In genomic region chr14:59543956-59544355, GRCm38 (mm10) we compare ENCODE assay signal across 20 mouse cellular contexts. TPM values are rescaled to one million over a fixed set of nuclear protein-coding genes. Genes with fewer than 3 reads are reported as not detected.
A peak's percentile ranks its signal among the peaks of the same experiment; 100 is the strongest.
DNase-seq lines count a peak whose midpoint lies in the region; ATAC-seq and TF ChIP-seq lines count a peak whose summit lies in the region.
"Had no signal": no experiment of that assay in that cellular context is flagged by ENCODE, and none has a peak within 500 bp of the region (broad histone marks: within the 10 kb centered on the region; RNA-seq: fewer than 3 reads in every experiment).

No protein-coding gene starts in this region.

- no peaks in the 10 kb centered on the region for H3K27me3 ChIP-seq in embryonic facial prominence, embryonic 14.5 days (replicated peaks; ENCODE audit: control insufficient read depth, insufficient read depth, low read length)
- no peaks in the 10 kb centered on the region for H3K27me3 ChIP-seq in embryonic facial prominence, embryonic 10.5 days (replicated peaks; ENCODE audit: low read depth, poor library complexity, severe bottlenecking)
- no peaks in the 10 kb centered on the region for H3K27me3 ChIP-seq in heart, embryonic 11.5 days (ENCODE audit: control insufficient read depth, insufficient read depth, low read length)
- H3K27me3 ChIP-seq in lung, embryonic 15.5 days = no peaks in the 10 kb centered on the region
- H3K27me3 ChIP-seq in liver, postnatal 0 days (ENCODE audit: insufficient read depth, low read length) = no peaks in the 10 kb centered on the region
- H3K27me3 ChIP-seq: forebrain, embryonic 12.5 days; limb, embryonic 12.5 days; neural tube, embryonic 15.5 days had no signal

- no peaks in the 10 kb centered on the region for H3K9me3 ChIP-seq in embryonic facial prominence, embryonic 14.5 days (ENCODE audit: control insufficient read depth, low read length)
- no peaks in the 10 kb centered on the region for H3K9me3 ChIP-seq in embryonic facial prominence, embryonic 10.5 days
- no peaks in the 10 kb centered on the region for H3K9me3 ChIP-seq in heart, embryonic 11.5 days (replicated peaks; ENCODE audit: control insufficient read depth, low read length)
- no peaks in the 10 kb centered on the region for H3K9me3 ChIP-seq in lung, embryonic 15.5 days
- no peaks in the 10 kb centered on the region for H3K9me3 ChIP-seq in liver, postnatal 0 days (ENCODE audit: low read length)
- H3K9me3 ChIP-seq: forebrain, embryonic 12.5 days; limb, embryonic 12.5 days; neural tube, embryonic 15.5 days had no signal

- peaks cover 4% of the 10 kb centered on the region; the same call in 1 of the 2 replicates for H3K36me3 ChIP-seq in embryonic facial prominence, embryonic 14.5 days (ENCODE audit: control insufficient read depth, insufficient read depth, low read length)
- 0 out of 2 replicates have a peak, but pooled peaks cover 4% of the 10 kb centered on the region for H3K36me3 ChIP-seq in embryonic facial prominence, embryonic 10.5 days (replicated peaks)
- no peaks in the 10 kb centered on the region for H3K36me3 ChIP-seq in heart, embryonic 11.5 days (ENCODE audit: control insufficient read depth, insufficient read depth, low read length)
- no peaks in the 10 kb centered on the region for H3K36me3 ChIP-seq in lung, embryonic 15.5 days
- H3K36me3 ChIP-seq in liver, postnatal 0 days (replicated peaks; ENCODE audit: insufficient read depth, low read length) = peaks cover 12% of the 10 kb centered on the region; the same call in 1 of the 2 replicates
- H3K36me3 ChIP-seq: forebrain, embryonic 12.5 days; neural tube, embryonic 15.5 days had no signal

- no peak for TF ChIP-seq CTCF in lung, adult 2 months (IDR thresholded peaks at IDR 0.05; ENCODE audit: insufficient read depth, low read length)
- no peak for TF ChIP-seq CTCF in liver, postnatal 0 days (IDR thresholded peaks at IDR 0.05; ENCODE audit: low read depth)

- 56% methylated on average over 5 of the region's 5 CpGs for WGBS in embryonic facial prominence, embryonic 14.5 days
- WGBS in embryonic facial prominence, embryonic 10.5 days = 78% methylated on average over 5 of the region's 5 CpGs
- WGBS in heart, embryonic 11.5 days (ENCODE audit: insufficient replicate concordance) = 77% methylated on average over 5 of the region's 5 CpGs
- 70% methylated on average over 5 of the region's 5 CpGs for WGBS in lung, embryonic 15.5 days
- WGBS in lung, adult 2 months = 60% methylated on average over 5 of the region's 5 CpGs
- 73% methylated on average over 5 of the region's 5 CpGs for WGBS in liver, postnatal 0 days (ENCODE audit: insufficient replicate concordance)

- ATAC-seq in embryonic facial prominence, embryonic 14.5 days (ENCODE audit: low read depth) = no peak
- no peak for ATAC-seq in heart, embryonic 11.5 days (replicated peaks; ENCODE audit: insufficient number of reproducible peaks, low FRiP score, low TSS enrichment)
- ATAC-seq in lung, embryonic 15.5 days (ENCODE audit: borderline replicate concordance, extremely low read depth, low FRiP score, low TSS enrichment) = no peak
- no peak for ATAC-seq in liver, postnatal 0 days
- ATAC-seq: activated CD4-positive, CD25-positive, alpha-beta regulatory T cell, adult 4 months; midbrain, embryonic 16.5 days had no signal

- H3K27ac ChIP-seq in embryonic facial prominence, embryonic 14.5 days (replicated peaks; ENCODE audit: low read depth, low read length) = no peak overlapping the region; the same call in 1 of the 2 replicates
- H3K27ac ChIP-seq in embryonic facial prominence, embryonic 10.5 days (replicated peaks) = no peak overlapping the region
- H3K27ac ChIP-seq in heart, embryonic 11.5 days (ENCODE audit: low read depth, low read length) = no peak overlapping the region
- H3K27ac ChIP-seq in lung, embryonic 15.5 days = peak overlapping the region; percentile 6; the same call in 1 of the 2 replicates
- H3K27ac ChIP-seq in liver, postnatal 0 days (ENCODE audit: low read depth) = peak overlapping the region; percentile 51
- H3K27ac ChIP-seq: forebrain, embryonic 12.5 days; limb, embryonic 12.5 days; neural tube, embryonic 15.5 days had no signal

- no peak for TF ChIP-seq EP300 in liver, postnatal 0 days (IDR thresholded peaks at IDR 0.05; ENCODE audit: low read depth)

- peak; percentile 36 for DNase-seq in embryonic facial prominence, embryonic 14.5 days (ENCODE audit: low spot score)
- no peak for DNase-seq in embryonic facial prominence, embryonic 10.5 days (ENCODE audit: low spot score)
- peak; percentile 32 to 42 for DNase-seq in heart, adult 9 months (ENCODE audit: low spot score in 2 of 2)
- no peak for DNase-seq in lung, adult 2 months
- no peak for DNase-seq in liver, postnatal 0 days
- DNase-seq in urinary bladder, adult 2 months (ENCODE audit: low spot score) = no peak
- DNase-seq: adrenal gland, postnatal 36 days; cerebellum, adult 18-20 months; cerebellum, postnatal 36 days; gastrocnemius, postnatal 25 days; kidney, adult 9 months; kidney, postnatal 4 days; lung, embryonic 14.5 days had no signal

- H3K9ac ChIP-seq in embryonic facial prominence, embryonic 14.5 days (ENCODE audit: low read depth, low read length) = no peak overlapping the region
- H3K9ac ChIP-seq in heart, embryonic 11.5 days (ENCODE audit: low read depth, low read length) = no peak overlapping the region
- no peak overlapping the region for H3K9ac ChIP-seq in lung, embryonic 15.5 days
- no peak overlapping the region for H3K9ac ChIP-seq in liver, postnatal 0 days (replicated peaks)
- H3K9ac ChIP-seq: forebrain, embryonic 12.5 days; limb, embryonic 12.5 days; lung, embryonic 14.5 days; neural tube, embryonic 15.5 days had no signal

- no peak for TF ChIP-seq POLR2A in lung, adult 2 months (IDR thresholded peaks at IDR 0.05; ENCODE audit: borderline replicate concordance, extremely low read depth, low read depth, low read length)

- no peak overlapping the region for H3K4me2 ChIP-seq in embryonic facial prominence, embryonic 14.5 days (ENCODE audit: low read depth, low read length)
- no peak overlapping the region for H3K4me2 ChIP-seq in heart, embryonic 11.5 days
- H3K4me2 ChIP-seq in lung, embryonic 15.5 days = no peak overlapping the region
- H3K4me2 ChIP-seq in liver, postnatal 0 days (ENCODE audit: low read depth, low read length) = no peak overlapping the region
- H3K4me2 ChIP-seq: forebrain, embryonic 12.5 days; limb, embryonic 12.5 days; lung, embryonic 14.5 days; neural tube, embryonic 15.5 days had no signal

- no peak overlapping the region for H3K4me3 ChIP-seq in embryonic facial prominence, embryonic 14.5 days (ENCODE audit: low read depth, low read length)
- H3K4me3 ChIP-seq in embryonic facial prominence, embryonic 10.5 days = no peak overlapping the region
- no peak overlapping the region for H3K4me3 ChIP-seq in heart, embryonic 11.5 days (ENCODE audit: low read depth, low read length)
- no peak overlapping the region for H3K4me3 ChIP-seq in lung, embryonic 15.5 days
- H3K4me3 ChIP-seq in lung, adult 2 months (replicated peaks; ENCODE audit: extremely low read depth, low read depth, low read length) = no peak overlapping the region
- H3K4me3 ChIP-seq in liver, postnatal 0 days (ENCODE audit: low read depth, low read length) = no peak overlapping the region
- H3K4me3 ChIP-seq: forebrain, embryonic 12.5 days; limb, embryonic 12.5 days; neural tube, embryonic 15.5 days had no signal

- H3K4me1 ChIP-seq in embryonic facial prominence, embryonic 14.5 days (ENCODE audit: control insufficient read depth, insufficient read depth, low read length) = no peaks in the 10 kb centered on the region
- H3K4me1 ChIP-seq in embryonic facial prominence, embryonic 10.5 days = no peaks in the 10 kb centered on the region
- H3K4me1 ChIP-seq in heart, embryonic 11.5 days (ENCODE audit: control insufficient read depth, insufficient read depth, low read length) = no peaks in the 10 kb centered on the region
- peaks cover 6% of the 10 kb centered on the region for H3K4me1 ChIP-seq in lung, embryonic 15.5 days
- peaks cover 4% of the 10 kb centered on the region for H3K4me1 ChIP-seq in lung, adult 2 months (ENCODE audit: control insufficient read depth, insufficient read depth, low read length)
- peaks cover 9% of the 10 kb centered on the region; the same call in 1 of the 2 replicates for H3K4me1 ChIP-seq in liver, postnatal 0 days (ENCODE audit: insufficient read depth)
- H3K4me1 ChIP-seq: forebrain, embryonic 12.5 days; neural tube, embryonic 15.5 days had no signal

RNA-seq across cellular contexts. Expression of gene Cdadc1, which starts 53.8 kb away (rescaled TPM):
- 32.1 and 33.1 TPM in 2 replicates for polyA plus RNA-seq in embryonic facial prominence, embryonic 14.5 days (2014; fragmentation: Nextera tagmentation; extraction: Ambion mirVana)
- 24.7 and 28.9 TPM in 2 replicates for polyA plus RNA-seq in embryonic facial prominence, embryonic 10.5 days (2016; fragmentation: Nextera tagmentation; extraction: Ambion mirVana)
- 26.3 and 32.8 TPM in 2 replicates for polyA plus RNA-seq in heart, embryonic 11.5 days (2014; fragmentation: Nextera tagmentation; extraction: Ambion mirVana)
- 30.6 and 36.2 TPM in 2 replicates for polyA plus RNA-seq in lung, embryonic 15.5 days (2015; fragmentation: Nextera tagmentation; extraction: Ambion mirVana)
- polyA plus RNA-seq in lung, adult 2 months (2012; rRNA removed) = 6.3 and 9.9 TPM in 2 replicates
- 17.7 and 19.4 TPM in 2 replicates for polyA plus RNA-seq in liver, postnatal 0 days (2015; fragmentation: Nextera tagmentation; extraction: Ambion mirVana)
- polyA plus RNA-seq in urinary bladder, adult 2 months (2012; rRNA removed) = 15.8 and 22.0 TPM in 2 replicates

Comparison
In these comparisons a context has a peak if more than half of its experiments do, and no peak if none do; other contexts are left out.
1. DNase-seq: peak in embryonic facial prominence, embryonic 14.5 days (single experiment) and heart, adult 9 months (2 of 2); none in embryonic facial prominence, embryonic 10.5 days (single experiment), lung, adult 2 months (single experiment), liver, postnatal 0 days (single experiment) and urinary bladder, adult 2 months (single experiment).
2. H3K27ac ChIP-seq: peak in lung, embryonic 15.5 days (single experiment) and liver, postnatal 0 days (single experiment); none in embryonic facial prominence, embryonic 14.5 days (single experiment), embryonic facial prominence, embryonic 10.5 days (single experiment) and heart, embryonic 11.5 days (single experiment).